Mouse (Mus musculus) heart, embryonic 13.5 days (tissue): ENCODE results near the gene Brix1. TPM values are rescaled to one million over a fixed set of nuclear protein-coding genes. Genes with fewer than 3 reads are reported as not detected.

Experiments
- ATAC-seq: fragments of 200-750 bp; cut with Nextera tagmentation; 2 replicates; pipeline ENCODE4 v1.8.0; 2017; ENCODE audit warnings: moderate TSS enrichment; ENCODE audit not compliant: insufficient number of reproducible peaks, low FRiP score, low TSS enrichment; ENCODE audit errors: extremely low read depth
- H3K27ac ChIP-seq: fragments of 300-500 bp; sonication (generic); replicated peaks from 2 replicates; pipeline ENCODE4 v1.5.1; 2015; ENCODE audit warnings: moderate library complexity, mild to moderate bottlenecking, inconsistent platforms
- H3K27me3 ChIP-seq: fragments of 300-500 bp; sonication (generic); replicated peaks from 2 replicates; pipeline ENCODE4 v1.6.1; 2015; ENCODE audit warnings: mild to moderate bottlenecking, inconsistent platforms
- H3K36me3 ChIP-seq: fragments of 300-500 bp; sonication (generic); 2 replicates; pipeline ENCODE4 v1.6.1; 2015; ENCODE audit warnings: mild to moderate bottlenecking, inconsistent platforms
- H3K4me1 ChIP-seq: fragments of 300-500 bp; sonication (generic); 2 replicates; pipeline ENCODE4 v1.6.1; 2015; ENCODE audit warnings: inconsistent platforms
- H3K4me2 ChIP-seq: fragments of 300-500 bp; sonication (generic); 2 replicates; pipeline ENCODE4 v1.6.1; 2015; ENCODE audit warnings: inconsistent platforms, mild to moderate bottlenecking, moderate library complexity
- H3K4me3 ChIP-seq: fragments of 300-500 bp; sonication (generic); 2 replicates; pipeline ENCODE4 v1.5.1; 2015; ENCODE audit warnings: moderate library complexity, mild to moderate bottlenecking, inconsistent platforms
- H3K9ac ChIP-seq: fragments of 300-500 bp; sonication (generic); 2 replicates; pipeline ENCODE4 v1.6.1; 2015; ENCODE audit warnings: inconsistent platforms, mild to moderate bottlenecking, moderate library complexity
- H3K9me3 ChIP-seq: fragments of 300-500 bp; sonication (generic); 2 replicates; pipeline ENCODE4 v1.6.1; 2016; ENCODE audit warnings: inconsistent platforms
- WGBS: fragments of 180-500 bp; shearing (Covaris S2); methylation state at CpG from one replicate; pipeline ENCODE4 v1.1.7; 2015; ENCODE audit warnings: mixed read lengths; 5-methylcytosine and 5-hydroxymethylcytosine counted together
- polyA plus RNA-seq: library from polyadenylated mRNA; unstranded; fragments of >200 nt; fragmentation: Nextera tagmentation; extraction: Ambion mirVana; gene quantifications from 2 replicates; pipeline ENCODE4 v1.2.1, GENCODE M21; 2015

Brix1 gene
- polyA plus RNA-seq, 1 experiment from 2014 or later, result 60.4 TPM

DNA sequence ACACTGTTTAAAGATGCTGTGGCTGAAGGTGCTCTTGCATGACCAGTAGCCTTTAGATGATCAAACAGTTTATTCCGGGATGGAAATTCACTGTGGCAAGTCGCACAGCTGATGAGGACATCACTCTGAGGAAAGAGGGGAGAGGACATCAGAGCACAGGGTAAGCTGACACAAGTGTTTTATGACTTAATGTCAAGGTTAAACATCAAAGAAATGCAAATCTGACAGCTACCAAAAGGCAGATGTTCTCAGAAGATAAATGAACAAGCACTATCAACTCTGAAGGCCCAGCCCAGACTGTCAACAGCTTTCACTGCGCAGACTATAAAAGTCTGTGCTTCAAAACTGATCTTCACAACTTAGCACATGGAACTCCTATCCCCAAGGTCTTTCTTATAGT, 38.6 kb downstream of the Brix1 start:
- H3K27me3 ChIP-seq, result no peaks in the 10 kb centered on the region
- no peaks in the 10 kb centered on the region for H3K9me3 ChIP-seq
- no peak overlapping the region for H3K9ac ChIP-seq
- no peak for ATAC-seq
- H3K27ac ChIP-seq, result no peak overlapping the region
- H3K4me1 ChIP-seq, result no peaks in the 10 kb centered on the region
- H3K4me3 ChIP-seq, result no peak overlapping the region
- no peak overlapping the region for H3K4me2 ChIP-seq
- peaks cover 83% of the 10 kb centered on the region for H3K36me3 ChIP-seq
- 88% methylated on average over 3 of the region's 3 CpGs for WGBS

DNA sequence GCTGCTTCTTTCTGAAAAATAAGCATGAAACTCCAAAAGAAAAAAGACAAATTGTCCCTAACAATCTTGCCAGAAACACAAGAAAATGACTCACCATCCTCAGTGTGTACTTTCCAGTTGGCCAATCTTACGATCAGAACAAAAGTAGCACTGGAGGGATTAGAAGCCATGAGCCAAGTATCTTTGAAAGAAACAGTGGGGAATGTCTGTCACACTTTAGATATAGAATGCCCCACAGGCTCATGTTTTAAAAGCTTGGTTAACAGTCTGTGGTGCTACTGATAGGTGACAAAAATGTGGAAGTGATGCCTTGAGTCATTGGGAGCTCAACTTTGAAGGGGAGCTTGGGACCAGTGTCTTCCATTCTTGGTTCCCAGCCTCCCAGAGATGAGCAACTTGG, 43.5 kb downstream of the Brix1 start:
- ATAC-seq, result no peak
- Histone ChIP-seq H3K27me3 (no peaks in the 10 kb centered on the region), H3K4me1 (no peaks in the 10 kb centered on the region), H3K4me3 (no peak overlapping the region), H3K9ac (no peak overlapping the region), H3K36me3 (peaks cover 57% of the 10 kb centered on the region), H3K4me2 (no peak overlapping the region), H3K27ac (no peak overlapping the region), H3K9me3 (no peaks in the 10 kb centered on the region)
- 82% methylated on average over 1 of the region's 1 CpGs for WGBS

DNA sequence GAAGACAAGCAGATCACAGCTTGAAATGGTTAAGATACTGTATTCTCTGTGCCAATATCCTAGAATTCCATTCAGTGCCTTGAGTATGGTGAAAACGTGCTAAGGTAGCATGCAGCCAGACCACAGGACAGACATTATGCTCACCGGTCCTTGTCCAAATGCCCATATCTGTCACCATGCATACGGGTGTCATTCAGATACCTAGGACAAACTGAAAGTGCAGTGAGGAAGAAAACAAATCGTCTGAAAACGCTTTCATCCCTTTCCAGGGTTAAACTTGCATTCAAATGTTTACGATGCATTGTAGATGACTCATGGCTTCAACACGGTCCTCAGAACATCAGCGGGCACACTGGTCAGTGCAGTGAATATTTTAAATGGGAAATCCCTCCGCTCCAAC, 44.3 kb downstream of the Brix1 start:
- Histone ChIP-seq H3K27me3 (no peaks in the 10 kb centered on the region), H3K9me3 (no peaks in the 10 kb centered on the region), H3K9ac (no peak overlapping the region), H3K4me3 (no peak overlapping the region), H3K4me1 (no peaks in the 10 kb centered on the region), H3K36me3 (peaks cover 52% of the 10 kb centered on the region), H3K27ac (no peak overlapping the region), H3K4me2 (no peak overlapping the region)
- ATAC-seq, result no peak
- WGBS, result 84% methylated on average over 9 of the region's 9 CpGs

DNA sequence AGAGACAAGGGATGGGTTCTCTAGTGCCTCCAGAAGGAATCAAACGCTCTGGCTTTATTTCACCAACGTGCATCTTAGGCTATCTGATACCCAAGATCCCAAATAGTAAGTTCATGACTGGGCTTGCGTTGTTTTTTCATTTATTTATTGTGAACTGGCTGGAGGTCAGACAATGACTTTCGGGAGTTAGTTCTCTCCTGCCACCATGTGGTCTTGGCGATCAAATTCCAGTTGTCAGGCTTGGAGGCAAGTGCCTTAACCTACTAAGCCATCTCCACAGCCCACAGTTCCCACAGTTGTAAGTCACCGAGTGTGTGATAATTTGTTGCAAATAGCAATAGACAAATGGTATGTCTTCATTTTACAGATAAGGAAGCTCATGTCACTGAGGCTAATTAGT, 45.8 kb downstream of the Brix1 start:
- H3K9me3 ChIP-seq, result no peaks in the 10 kb centered on the region
- H3K4me3 ChIP-seq, result no peak overlapping the region
- H3K4me1 ChIP-seq, result no peaks in the 10 kb centered on the region
- 71% methylated on average over 6 of the region's 6 CpGs for WGBS
- H3K27me3 ChIP-seq, result no peaks in the 10 kb centered on the region
- no peak overlapping the region for H3K27ac ChIP-seq
- no peak overlapping the region for H3K4me2 ChIP-seq
- no peak for ATAC-seq
- peaks cover 37% of the 10 kb centered on the region for H3K36me3 ChIP-seq
- H3K9ac ChIP-seq, result no peak overlapping the region

DNA sequence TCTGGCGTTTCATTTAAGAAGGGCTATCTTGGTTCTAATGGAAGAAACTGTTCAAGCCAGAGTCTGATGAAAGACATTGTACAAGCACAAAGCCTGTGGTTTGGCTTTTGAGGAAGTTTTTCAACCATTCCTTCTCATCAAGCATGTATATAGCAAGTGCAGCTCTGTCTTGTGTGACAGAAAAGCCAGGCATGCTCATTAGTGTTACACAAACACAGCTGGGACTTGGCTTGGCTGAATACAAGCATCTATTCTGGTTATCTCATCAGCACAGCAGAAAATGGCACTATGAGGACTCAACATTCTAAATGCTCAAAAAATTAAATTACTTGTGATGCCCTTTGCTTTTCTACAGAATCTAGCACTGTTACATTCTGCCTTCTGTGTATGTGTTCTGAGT, 48.9 kb downstream of the Brix1 start:
- no peak for ATAC-seq
- peaks cover 12% of the 10 kb centered on the region for H3K36me3 ChIP-seq
- WGBS, result 69% methylated on average over 1 of the region's 1 CpGs
- no peak overlapping the region for H3K4me2 ChIP-seq
- no peaks in the 10 kb centered on the region for H3K27me3 ChIP-seq
- no peak overlapping the region for H3K27ac ChIP-seq
- H3K9me3 ChIP-seq, result no peaks in the 10 kb centered on the region
- H3K4me1 ChIP-seq, result no peaks in the 10 kb centered on the region
- H3K4me3 ChIP-seq, result no peak overlapping the region
- H3K9ac ChIP-seq, result no peak overlapping the region

DNA sequence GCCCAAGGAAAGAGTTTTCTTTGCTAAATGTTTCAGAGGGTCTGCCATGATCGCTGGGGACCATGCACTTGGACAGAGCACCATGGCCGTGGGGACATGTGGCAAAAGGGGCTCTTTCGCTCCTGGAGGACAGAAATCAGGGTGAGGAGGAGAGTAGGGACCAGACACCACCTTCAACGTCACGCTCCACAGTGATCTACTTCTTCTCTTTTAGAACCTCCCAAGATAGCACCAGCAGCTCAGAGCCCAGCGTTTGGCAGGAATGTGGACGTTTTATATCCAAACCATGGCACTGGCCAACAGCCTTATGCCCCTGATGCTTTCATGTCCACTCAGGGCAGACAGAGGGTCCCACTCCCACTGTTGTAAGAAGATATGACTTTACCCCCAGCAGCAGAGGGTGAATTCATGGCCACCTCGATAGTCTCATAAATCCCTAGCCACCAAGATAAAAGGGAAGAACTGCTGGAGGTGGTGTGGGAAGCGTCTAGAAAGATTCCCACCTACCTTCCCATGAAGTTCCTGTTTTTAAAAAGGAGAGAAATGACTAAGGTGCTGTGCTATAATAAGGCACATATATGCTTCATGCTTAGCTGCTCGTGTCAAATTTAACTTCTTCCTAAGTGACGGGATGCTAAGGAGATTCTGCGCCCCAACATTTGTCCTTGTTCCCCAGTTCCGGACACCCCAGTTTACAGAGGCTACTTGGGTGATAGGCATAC, 59.0 kb downstream of the Brix1 start:
- no peak for ATAC-seq

DNA sequence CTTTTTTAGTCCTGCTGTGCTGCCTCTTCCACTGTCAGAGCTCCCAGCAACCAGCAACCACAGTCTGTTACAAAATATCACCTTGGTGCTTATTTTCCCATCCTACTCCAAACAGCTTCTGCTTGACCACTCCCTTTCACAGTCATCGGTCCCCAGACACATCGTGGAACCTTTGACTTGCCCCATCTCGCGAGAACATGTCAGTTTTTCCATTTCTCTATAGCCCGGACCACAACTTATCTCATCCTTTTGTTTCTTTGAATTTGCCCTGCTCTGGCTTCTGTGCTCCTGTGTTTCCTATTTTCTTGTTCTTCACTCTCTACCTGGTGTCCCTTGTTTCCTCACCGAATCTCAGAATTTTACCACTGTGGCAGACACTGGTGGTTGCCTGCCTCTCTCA, 59.6 kb downstream of the Brix1 start:
- Histone ChIP-seq H3K4me2 (no peak overlapping the region), H3K36me3 (no peaks in the 10 kb centered on the region), H3K4me3 (no peak overlapping the region), H3K9ac (no peak overlapping the region), H3K27me3 (no peaks in the 10 kb centered on the region), H3K27ac (no peak overlapping the region), H3K9me3 (no peaks in the 10 kb centered on the region), H3K4me1 (no peaks in the 10 kb centered on the region)
- no peak for ATAC-seq
- 70% methylated on average over 6 of the region's 6 CpGs for WGBS

More for the DNA sequence above, 59.0 kb downstream of the Brix1 start:
- Histone ChIP-seq H3K9me3 (no peaks in the 10 kb centered on the region), H3K9ac (no peak overlapping the region), H3K27ac (no peak overlapping the region), H3K36me3 (no peaks in the 10 kb centered on the region), H3K4me3 (no peak overlapping the region), H3K4me2 (no peak overlapping the region), H3K27me3 (no peaks in the 10 kb centered on the region), H3K4me1 (no peaks in the 10 kb centered on the region)
- WGBS, result 83% methylated on average over 13 of the region's 13 CpGs

Other genes starting within 250 kb of the Brix1 start
- gene Gm21973, start 160.6 kb downstream of the Brix1 start, polyA plus RNA-seq, result not detected in 2 replicates
- gene Agxt2, start 127.4 kb downstream of the Brix1 start, polyA plus RNA-seq, result 0.32 TPM in 1 of 2 replicates, not detected in the other
- 5.8 and 7.1 TPM in 2 replicates for gene Dnajc21, start 15.4 kb downstream of the Brix1 start, polyA plus RNA-seq
- gene Rad1, start 71 bp upstream of the Brix1 start, polyA plus RNA-seq, result 18.9 and 23.1 TPM in 2 replicates
- not detected in 2 replicates for gene Ttc23l, start 72.7 kb upstream of the Brix1 start, polyA plus RNA-seq
- gene Rai14, start 228.7 kb upstream of the Brix1 start, polyA plus RNA-seq, result 15.3 and 17.1 TPM in 2 replicates